Mouse (Mus musculus) retina, postnatal 7 days (tissue): ENCODE results near the gene Edem3.
"Not testable (repeated sequence)": the region's sequence is repeated elsewhere in the genome, so short reads cannot be mapped to it uniquely, and the experiment has no call there.

Experiments used
- DNase-seq: peaks from one replicate; pipeline ENCODE4 v3.0.0-alpha.2; 2012; ENCODE audit warnings: low read depth, low spot score

Edem3 gene

DNA sequence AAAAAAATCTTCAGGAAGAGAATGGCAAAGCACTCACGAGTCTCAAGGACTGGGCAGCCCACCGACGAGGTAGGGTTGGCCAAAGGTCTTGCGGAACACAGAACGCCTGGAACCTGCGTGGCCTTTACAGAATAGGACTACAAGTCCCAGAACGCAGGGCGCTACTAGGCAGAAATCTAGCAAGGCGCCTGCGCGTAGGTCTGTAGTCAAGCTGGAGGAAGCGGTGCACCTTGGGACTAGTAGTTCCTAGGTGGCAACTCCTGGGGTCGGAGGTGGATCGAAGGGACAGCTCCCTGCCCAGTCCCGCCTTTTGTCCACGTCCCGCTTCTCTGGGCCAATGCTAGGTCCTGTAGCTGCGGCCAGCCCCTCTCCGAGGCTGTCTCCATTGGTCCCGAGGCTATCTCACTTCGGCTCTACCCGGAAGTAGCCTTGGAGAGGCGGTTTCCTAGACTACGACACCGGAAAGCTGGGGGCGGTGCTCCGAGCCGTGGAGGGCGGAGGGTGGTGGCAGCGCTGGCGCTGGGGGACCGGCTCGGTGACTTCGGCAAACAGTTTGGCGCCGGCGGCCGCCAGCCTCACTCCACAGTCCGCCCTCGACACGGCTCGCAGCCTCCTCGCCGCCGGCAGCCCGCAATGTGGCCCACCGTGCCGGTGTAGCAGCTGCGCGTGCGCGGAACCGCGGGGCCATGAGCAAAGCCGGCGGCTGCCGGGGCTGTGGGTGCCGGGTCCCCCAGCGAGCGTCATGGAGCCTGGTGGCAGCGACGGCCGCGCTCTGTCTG is at the start of gene Edem3:
Edem3 (plus strand) TSS at position 491 of the 779 bp plus-strand sequence.
- peak; percentile 96 for DNase-seq

DNA sequence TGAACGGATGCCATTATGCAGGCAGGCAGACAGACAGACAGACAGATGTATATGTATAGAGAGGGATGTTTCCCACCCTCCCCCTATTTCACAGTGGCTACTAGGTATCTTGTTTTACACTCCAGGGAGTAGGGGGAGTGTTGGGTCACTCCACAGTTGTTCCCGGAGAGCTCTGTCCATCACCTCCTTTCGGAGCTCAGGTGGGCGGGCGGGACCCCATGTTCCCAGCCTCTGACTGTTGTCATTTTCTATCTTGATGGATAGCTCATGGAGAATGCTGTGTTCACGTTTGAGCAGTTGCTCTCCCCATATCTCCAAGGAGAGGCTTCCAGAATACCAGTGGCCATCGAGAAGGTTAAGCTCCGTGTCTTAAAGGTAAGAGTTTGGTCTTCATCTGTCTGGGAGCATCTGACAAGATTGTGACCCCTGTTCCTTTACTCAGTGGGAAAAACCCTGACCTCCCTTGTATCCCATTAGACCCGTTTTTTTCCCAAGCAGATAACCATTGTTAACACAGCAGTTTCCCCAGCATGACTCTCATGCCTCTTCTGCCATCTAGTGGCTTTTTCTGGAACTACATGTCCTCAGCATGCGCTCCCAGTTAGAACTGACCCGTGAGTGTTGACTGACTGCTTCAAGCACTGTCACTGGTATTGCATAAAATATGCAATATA is 49.3 kb upstream of the Edem3 start:
- DNase-seq, result peak; percentile 72

DNA sequence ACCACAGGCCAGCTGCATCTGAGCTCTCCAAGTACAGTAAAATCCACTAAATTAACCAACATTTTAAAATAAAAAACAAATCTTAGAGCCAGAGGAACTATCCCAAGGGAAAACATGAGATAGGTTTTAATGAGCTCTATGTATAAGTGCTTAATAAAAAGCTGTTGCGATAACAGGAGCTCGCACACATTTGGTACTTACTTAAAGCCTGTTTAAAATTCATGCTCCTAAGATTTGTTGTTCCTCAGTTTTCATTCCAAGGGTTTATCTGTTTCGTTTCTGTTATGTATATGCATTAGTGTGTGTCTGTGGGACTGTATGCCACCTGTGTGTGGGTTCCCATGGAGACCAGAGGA is 48.8 kb upstream of the Edem3 start:
- no peak for DNase-seq

DNA sequence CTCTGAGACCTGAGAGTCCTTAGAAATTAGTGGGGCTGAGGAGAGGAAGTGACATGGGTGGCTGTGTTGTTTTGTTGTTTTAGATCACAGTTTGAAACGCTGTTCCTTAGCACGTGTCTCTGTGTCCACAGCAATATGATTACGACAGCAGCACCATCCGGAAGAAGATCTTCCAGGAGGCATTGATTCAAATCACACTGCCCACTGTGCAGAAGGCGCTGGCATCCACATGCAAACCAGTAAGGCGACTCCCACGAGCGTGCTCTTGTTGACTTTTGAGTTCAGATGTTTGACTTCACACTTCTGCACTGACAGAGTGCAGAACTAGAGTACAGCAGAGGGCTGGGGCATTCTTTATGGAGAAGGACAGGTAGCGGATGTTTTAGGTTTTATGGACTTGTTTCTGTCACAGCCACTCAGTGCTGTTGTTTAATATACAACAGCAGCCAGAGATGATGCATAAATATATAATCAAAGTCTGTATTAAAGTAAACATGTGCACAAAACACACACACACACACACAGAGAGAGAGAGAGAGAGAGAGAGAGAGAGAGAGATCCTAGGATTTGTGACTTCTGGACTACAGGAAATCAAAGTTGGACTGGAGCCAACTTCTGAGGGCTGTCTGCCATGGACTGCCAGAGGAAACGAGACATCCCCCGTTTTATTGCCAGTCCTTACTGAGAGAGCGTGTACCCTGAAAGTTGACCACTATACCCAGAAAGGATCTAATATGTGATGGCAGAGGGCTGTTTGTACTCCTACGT is 46.0 kb upstream of the Edem3 start:
- no peak for DNase-seq

DNA sequence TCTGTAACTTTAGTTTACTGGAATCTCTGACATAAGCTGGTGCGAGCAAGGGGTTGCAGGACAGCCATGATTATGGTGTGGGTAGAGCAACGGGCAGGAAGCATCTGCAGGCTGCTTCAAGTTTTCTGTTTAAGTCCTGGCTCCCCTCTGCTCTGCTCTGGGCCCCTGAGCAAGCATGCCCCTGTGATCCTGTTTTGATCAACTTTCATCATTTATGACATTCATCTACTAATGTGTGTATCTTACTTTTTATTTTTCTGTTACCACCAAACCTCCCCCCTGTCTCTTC is 45.5 kb upstream of the Edem3 start:
- DNase-seq, result no peak

DNA sequence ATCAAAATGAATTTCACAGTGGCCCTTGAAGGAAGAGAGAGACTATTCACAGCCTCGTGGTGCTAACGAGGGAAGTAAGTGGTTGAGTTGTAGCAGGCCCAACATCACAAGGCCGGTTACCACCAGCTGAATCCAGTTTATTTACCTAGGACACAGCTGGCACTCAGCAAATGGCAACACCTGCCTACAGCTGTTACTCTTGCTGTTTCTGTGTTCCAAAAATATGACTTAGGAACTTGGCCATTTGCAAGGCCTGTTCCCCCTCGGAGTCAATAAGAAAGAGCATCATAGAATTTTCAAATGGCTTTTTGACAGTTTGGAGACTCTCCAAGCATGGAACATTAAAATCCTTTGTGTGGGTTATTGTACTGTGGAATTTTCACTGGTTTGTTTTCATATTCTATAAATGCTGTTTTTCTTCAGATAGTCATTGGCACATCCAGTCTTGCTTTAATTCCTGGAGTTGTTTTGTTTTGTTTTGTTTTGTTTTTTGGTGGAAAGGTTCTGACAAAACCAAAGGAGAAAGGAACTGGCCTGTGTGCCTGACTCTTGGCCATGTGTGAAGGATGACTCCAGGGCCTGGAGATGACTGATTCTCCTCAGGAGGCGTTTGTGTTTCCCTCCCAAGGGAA is 44.6 kb upstream of the Edem3 start:
- no peak for DNase-seq

DNA sequence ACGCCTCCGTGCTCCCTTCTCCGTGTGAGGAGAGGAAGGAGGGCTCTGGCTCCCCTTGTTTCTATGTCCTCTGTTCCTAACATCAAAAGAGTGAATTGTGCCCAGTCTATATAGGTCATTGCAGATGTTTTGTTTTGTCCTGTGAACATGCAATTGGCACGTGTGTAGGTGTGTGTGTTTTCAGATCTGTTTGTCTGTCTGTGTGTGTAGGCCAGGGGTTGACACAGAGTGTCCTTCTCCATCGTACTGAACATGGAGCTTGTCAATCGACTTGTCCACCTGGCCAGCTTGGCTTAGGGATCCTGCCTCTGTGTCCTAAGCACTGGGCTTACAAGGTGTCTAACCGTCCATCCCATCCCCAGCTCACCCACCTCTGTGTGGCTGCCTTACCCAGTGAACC is 44.1 kb upstream of the Edem3 start:
- no peak for DNase-seq

DNA sequence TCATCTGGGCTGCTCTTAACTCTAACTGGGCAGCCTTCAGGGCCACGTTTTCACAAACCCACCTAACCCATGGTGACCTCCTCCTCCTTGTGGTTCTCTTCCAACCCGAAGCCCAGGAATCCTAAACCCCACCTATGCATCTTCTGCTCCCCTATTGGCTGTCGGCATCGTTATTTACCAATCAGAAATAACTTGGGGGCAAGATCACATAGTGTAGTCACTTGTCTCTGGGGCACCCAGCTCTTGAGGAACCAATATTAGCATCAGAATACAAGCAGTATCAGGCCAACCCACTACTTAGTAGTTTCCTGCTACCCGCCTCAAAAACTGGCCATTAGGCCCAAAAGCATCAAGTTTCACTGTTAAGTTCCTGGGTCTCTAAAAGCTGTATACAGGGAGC is 42.5 kb upstream of the Edem3 start:
- DNase-seq, result no peak

DNA sequence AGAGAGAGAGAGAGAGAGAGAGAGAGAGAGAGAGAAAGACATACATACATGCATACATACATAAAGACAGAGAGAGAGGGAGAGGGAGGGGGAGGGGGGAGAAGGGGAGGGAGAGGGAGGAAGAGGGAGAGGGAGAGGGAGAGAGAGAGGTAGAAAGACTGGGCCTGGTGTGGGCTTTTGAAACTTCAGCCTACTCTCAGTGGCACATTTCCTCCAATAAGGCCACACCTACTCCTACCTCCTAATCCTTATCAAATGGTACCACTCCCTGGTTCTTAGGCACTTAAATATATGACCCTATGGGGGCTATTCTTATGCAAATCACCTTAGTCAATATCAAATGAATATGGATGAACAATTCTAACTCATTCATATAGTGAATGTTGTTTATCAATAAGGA is 41.5 kb upstream of the Edem3 start:
- DNase-seq, result no peak

DNA sequence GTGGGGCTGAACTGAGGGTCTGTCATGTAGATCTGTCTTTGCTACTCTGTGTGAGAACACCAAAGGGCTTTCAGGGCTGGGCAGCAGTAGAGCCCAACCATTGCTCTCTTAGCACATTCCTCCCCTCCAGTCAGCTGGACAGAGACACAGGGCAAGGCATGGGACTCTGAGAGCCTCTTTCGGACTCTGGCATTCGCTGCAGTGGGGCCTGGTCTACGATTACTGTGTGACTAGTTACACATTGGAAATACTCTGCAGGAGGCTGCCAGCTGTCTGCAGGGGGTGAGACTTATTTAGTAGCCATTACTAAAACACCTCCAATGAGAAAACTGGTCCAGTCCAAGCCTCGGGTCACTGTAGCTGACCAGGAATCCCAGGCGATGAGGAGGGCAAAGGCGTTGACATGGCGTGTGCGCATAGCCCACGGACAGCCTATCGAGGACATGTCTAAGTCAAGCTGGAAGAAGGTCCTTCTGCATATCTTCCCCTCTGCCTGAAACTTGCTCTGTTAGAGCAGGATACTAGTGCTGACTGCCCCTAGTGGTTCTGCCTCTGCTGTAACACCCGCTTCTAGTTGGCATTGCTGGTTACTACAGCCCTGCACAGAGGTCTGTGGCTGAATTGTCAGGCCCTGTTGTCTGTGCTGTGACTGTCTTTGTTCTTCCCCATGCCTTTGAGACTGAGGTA is 39.0 kb upstream of the Edem3 start:
- DNase-seq, result no peak

DNA sequence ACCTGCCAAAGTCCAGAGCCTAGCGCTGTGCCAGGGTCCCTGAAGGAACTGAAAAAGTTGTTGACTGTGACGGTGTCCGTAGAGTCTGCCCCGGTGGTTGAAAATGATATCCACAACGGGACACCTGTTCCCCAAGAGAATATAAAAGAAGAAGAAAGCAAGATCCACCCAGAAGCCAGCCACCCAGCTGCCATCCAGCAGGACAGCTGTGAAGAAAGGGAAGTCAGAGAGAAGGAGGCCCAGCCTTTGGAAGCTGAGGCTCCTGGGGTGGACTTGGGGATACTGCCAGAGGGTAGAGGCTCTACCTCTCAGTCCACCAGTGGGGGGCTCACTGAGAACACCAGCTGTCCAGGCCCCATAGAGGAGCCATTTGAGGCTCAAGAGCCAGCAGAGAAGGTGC is 37.5 kb upstream of the Edem3 start:
- DNase-seq, result no peak

DNA sequence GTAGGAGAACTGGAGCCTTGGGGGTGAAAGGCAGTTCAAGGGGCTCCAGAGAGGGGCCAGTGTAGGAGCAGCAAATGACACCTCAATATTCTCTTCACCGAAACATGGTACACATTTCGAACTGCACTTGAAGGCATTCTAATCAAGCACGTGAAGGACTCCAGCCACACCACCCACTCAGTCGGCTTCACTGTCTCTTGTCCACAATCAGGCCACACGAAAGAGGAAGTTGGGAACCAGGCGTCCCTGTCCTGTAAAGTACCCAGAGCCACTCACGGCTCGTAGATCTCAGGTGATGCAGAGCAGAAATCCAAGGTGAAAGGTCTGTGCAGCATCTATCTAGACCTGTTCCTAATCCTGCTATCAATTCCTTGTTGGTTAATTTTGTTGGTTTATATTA is 36.6 kb upstream of the Edem3 start:
- DNase-seq, result no peak

DNA sequence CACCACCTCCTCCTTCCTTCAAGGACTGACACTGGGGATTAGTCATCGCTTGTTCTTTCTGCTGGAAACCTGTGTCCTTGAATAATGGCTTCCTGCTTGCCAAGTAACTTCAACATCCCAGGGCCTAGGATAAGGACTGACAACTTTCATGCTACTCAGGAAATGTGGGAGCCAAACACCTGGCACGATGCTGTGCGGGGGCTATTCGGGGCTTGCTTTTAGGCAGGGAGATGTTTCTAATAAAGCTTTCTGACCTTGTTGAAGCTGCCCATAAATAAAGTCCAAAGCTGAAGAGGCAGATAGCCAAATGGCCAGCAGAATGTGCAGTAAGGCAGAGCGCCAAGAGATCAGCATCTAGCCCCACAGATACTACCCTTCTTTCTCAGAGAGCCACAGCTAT is 35.3 kb upstream of the Edem3 start:
- DNase-seq, result no peak

DNA sequence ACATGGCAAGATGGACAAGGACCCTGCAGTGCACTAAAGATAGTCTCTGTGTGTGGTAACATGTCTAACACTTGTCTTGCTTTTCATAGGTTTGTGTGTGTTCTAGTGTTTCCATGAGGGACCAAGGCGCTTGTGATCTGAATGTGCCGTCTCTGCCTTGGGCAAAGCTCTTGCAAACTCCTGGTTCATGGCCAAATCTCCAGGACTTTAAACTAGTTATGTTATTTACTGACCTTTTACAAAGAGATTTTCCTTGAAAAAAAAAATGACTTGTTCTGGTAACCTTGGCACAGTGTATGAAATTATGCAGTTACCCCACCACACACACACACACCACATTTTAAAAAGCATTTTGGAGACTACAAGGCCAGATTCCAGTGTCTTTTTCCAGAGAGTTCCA is 34.6 kb upstream of the Edem3 start:
- DNase-seq, result no peak

DNA sequence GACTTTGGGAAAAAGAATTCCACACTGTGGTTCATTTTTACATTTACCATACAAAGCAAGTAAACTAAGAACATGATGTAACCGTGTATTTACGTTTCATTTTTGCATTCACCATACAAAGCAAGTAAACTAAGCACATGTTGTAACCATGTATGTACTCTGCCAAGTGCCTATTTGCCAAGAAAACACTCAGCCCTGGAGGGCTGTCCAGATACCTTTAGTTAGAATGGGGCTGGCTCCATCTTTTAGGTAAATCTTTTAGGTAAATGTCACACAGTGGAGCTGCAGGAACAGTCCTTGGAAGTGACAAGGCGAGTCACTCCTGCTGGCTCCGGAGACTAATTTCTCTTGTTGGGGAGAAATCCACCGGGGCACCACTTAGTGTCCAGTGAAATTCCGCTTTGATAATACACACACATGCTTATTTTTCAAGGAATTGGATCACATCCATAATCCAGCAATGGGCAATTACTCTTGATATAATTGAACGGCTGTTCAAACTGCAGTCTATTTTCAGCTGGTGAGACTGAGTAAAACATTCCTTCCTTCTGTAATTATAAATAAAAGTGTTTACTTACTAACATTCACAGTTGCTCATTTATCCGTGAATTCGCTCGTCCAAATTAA is 33.7 kb upstream of the Edem3 start:
- DNase-seq, result no peak

DNA sequence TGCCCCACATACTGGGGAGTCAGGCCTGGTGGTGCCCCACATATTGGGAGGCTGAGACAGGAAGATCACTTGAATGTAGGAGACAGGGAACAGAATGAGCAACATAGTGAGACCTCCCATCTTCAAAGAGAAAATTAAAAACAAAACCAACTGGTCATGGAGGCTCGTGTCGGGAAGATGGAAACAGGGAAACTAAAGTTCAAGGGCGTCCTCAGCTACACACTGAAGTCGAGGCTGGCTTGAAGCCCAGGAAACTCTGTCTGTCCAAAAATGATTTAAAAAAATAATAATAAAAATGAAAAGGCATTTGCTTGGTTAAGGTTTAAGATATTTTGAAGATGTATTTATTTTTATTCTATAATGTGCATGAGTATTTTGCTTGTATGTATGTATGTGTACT is 31.4 kb upstream of the Edem3 start:
- no peak for DNase-seq

DNA sequence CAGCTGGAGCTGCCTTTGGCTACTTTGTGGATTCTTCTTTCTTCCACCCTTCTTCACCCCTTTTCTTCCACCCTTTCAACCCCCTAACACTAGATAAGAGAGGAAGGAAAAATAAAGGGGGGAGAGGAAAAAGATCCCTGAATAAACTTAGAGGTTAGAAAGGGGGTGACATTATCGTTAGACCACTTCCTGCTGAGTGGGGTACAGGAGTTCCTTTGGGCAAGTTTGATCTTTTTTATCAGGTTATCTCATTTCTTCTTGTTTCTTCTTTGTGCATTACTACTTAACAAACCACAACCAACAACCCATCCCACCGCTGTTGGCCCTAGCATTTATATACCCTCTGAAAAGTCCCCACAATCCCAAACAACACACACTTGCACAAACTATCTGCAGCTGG is 29.6 kb upstream of the Edem3 start:
- DNase-seq, result no peak

DNA sequence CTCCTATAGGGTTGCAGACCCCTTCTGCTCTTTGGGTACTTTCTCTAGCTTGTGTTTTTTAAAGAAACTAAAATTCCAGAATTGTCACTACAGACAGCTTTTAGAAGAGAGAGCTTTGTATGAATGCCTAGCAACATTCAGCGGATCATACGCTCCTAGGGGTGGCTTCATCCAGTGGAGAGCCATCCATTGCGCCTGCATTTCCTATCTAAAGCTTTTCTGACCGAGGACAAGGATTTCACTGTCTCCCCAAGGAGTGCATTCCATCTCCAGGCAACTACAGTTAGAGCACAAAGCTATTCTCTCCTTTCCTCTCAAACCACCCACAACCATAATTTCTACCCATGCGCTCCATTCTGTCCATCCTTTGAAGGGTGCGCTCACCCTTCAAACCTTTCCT is 28.8 kb upstream of the Edem3 start:
- no peak for DNase-seq

DNA sequence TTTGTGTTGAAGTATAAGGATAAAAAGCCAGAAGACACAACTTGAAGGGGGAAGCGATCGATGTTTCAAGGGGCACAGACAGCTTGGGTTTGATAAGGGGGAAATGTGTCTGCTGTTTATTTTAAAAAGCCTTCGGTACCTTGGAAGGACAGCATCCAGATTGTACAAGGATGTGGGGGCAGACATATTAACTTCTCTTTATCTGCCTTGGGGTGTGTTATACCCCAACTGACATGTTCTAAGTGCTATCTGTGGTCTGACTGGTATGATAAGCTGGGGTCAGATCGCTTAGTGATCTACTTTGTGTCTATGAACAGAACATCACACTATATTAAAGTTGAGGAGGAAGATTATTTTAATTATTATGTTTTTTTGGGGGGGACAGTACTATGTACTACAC is 27.0 kb upstream of the Edem3 start:
- DNase-seq, result no peak

DNA sequence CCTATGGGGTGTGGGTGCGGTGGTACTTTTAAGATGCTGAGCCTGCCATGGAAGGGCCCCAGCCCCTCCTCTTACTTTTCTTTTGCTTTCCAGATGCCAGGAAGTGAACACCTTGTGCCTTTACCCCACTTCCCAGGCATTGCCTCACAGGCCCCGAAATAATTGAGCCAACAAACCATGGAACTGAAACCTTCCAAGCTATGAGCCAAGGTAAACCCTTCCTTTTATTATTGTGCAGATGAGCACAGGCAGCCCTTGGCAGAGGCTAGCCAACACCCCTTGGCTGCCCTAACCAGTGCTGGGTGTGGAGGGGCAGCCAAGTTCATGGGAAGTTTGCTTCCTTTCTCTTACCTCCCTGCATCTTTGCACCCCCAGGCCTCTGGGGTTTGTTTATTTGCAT is 18.0 kb upstream of the Edem3 start:
- DNase-seq, result no peak

DNA sequence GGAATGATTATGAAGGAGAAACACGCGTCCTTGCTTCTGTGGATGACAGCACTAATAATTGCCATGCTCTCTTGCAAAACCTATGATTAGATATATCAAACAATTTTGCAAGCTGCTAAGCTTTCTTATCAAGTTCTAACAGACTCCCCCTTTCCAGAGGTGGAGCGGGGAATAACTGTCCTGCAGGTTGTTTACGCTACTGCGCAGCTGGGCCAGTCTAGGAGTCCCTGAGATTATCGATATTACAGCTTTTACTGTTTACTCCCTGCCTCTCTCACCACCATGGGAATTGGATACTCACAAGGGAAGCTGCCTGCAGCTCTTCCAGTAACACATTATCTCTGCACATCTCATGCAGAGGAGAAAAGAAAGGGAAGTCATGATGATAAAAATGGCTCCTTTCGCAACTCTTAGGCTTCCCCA is 14.0 kb upstream of the Edem3 start:
- DNase-seq, result no peak

DNA sequence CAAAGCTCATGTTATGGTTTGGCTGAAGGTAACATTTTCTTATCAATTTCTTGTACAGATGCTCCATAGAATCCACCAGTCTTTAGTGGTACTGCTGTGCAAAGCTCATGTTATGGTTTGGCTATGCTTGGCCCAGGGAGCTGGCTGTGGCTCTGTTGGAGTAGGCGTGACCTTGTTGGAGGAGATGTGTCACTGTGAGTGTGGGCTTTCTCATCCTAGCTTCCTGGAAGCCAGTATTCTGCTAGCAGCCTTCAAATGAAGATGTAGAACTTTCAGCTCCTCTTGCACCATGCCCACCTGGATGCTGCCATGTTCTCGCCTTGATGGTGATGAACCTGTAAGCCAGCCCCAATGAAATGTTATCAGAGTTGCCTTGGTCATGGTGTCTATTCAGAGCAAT is 5.3 kb upstream of the Edem3 start:
- not testable (repeated sequence) for DNase-seq
